Mouse (Mus musculus) kidney, postnatal 14 days (tissue): ENCODE results near the gene Vash1.

ENCODE experiments used
- DNase-seq: peaks from one replicate; pipeline ENCODE4 v3.0.0; 2022; ENCODE audit warnings: mixed read lengths

The Vash1 gene

GRCm38 (mm10) chr12:86685275-86685674 lies 6.8 kb downstream of the Vash1 start:
- DNase-seq, result no peak

DNA sequence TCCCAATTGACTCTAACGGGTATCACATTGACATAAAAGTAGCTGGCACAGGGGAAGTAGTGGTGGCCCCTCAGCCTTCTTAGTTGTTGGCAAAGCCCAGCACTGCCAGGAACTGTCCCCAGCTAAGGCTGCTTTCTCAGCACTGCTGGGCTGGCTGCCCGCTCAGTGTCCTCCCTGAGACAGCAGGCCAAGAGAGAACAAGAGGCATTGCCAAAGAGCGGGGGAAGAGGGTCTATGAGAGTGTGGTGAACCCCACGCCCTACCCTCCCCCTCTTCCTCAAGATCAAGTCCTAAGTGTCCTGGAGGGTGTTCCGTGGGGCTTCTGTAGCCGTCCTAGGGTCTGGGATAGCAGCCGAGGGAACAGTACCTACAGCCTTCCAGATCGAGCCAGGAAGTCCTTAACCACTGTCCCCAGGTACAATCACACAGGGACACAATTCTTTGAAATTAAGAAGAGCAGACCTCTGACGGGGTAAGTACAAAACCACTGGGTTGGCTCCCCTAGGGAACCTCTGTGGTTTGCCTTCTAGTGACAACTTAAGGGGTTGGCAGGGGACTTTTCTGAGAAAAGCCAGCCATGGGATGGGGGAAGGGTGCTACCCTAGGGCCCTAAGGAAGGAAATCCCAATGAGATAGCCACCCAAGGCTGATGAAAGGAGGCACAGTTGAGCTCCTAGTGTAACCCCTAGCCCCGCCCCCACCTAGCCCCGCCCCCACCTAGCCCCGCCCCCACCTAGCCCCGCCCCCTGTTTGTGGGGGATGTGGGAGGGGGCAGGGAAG lies 8.2 kb downstream of the Vash1 start:
- no peak for DNase-seq

- no peak for DNase-seq
Observed at GRCm38 (mm10) chr12:86687445-86687955, 9.0 kb downstream of the Vash1 start.

GRCm38 (mm10) chr12:86687971-86688573 lies 9.6 kb downstream of the Vash1 start:
- peak; percentile 20 for DNase-seq

- DNase-seq, result no peak
Observed at GRCm38 (mm10) chr12:86688917-86689316, 10.4 kb downstream of the Vash1 start.

GRCm38 (mm10) chr12:86690700-86691485 lies 12.4 kb downstream of the Vash1 start:
- peak; percentile 18 for DNase-seq

GRCm38 (mm10) chr12:86692471-86693356 lies 14.2 kb downstream of the Vash1 start:
- DNase-seq, result peak; percentile 33

GRCm38 (mm10) chr12:86693389-86693788 lies 14.9 kb downstream of the Vash1 start:
- DNase-seq, result no peak

DNA sequence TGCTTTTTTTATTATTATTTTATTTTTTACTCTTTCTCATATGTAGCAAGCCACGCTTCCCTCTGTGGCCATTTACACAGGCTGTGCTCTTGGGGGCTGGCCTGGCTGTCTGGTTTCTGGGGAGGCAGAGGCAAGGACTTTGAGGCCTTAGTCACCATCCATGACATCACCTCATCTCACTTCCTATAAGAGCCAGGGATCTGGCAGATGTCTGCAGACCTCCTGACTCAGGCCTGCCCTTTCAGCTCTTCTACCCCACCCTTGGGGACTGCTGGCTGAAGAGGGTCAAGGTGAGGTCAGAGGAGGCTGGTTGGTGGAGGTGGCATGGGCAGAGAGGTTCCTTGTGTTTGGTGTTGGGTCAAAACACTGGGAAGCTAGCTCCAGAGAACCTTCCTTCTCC lies 15.9 kb downstream of the Vash1 start:
- DNase-seq, result no peak

- DNase-seq, result no peak
Observed at GRCm38 (mm10) chr12:86697996-86698395, 19.5 kb downstream of the Vash1 start.

DNA sequence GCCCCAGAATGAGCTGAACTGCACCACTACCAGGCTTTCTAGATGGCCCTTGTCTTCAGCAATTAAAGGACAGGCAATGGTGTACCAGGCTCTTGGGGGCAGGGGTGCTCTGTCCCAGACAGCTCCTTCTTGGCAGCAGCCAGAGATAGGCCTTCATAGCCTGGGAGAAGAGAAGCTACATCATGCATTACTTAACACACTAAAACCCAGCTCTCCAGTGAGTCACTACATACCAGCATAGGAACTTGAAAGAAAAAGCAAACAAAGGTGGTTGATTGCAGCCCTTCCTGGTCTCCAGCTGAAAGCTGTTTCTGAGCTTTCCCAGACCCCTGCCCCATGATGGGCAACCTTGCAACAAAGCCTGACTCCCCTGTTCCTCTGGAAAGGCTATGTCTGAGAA lies 20.0 kb downstream of the Vash1 start:
- DNase-seq, result no peak

- DNase-seq, result no peak
Observed at GRCm38 (mm10) chr12:86699965-86700926, 21.7 kb downstream of the Vash1 start.

- no peak for DNase-seq
Observed at GRCm38 (mm10) chr12:86700927-86701310, 22.4 kb downstream of the Vash1 start.

DNA sequence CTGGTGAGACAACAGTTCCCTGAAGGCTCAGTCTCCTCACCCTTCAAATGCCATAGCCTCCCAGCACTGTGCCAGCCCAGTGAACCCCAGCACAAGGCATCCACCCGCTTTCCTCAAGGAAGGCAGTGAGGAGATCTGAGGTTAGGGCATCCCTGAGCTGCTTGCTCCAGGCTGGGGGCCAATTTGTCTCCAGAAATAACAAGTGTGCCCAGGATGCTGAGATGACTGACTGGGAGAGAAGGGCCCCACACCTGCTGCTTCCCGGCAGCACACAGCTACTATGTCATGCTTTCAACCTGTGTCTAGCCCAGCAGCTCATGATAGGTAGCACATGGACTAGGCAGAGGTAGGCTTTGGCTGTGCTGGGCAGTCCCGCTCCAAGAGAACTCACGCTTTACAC lies 23.0 kb downstream of the Vash1 start:
- DNase-seq, result no peak

- no peak for DNase-seq
Observed at GRCm38 (mm10) chr12:86702690-86703089, 24.2 kb downstream of the Vash1 start.

DNA sequence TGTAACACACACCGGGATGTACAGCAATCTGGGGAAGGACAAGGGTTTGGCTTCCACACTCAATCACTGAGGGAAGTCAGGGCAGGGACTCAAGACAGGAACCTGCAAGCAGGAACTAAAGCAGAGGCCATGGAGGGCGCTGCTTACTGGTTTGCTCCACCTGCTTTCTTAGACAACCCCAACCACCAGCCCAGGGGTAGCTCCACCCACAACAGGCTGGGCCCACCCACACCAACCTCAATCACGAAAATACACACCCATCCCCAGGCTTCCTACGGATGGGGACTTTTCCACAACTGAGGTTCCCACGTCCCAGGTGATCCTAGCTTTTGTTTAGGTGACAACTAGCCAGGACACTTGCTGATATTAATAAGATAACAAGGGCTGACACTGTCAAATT lies 27.3 kb downstream of the Vash1 start:
- no peak for DNase-seq

DNA sequence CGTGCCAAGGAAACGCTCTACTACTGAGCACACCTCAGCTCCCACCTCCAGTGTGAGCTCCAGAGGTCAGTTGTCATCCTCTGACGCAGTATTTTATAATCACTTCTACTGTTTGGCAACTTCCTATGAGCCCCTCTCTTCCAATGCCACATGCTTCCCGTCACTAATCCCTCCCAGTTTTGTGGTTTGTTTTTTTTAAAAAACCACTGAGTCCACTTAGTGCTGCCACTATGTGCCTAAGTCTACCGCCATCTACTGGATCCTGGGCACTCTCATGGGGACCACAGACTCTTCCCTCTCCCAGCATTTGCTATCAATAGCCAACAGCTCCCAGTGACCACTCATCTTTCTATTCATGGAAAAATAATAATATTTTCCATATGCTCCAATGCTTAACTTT lies 35.5 kb downstream of the Vash1 start:
- no peak for DNase-seq

- peak; percentile 64 for DNase-seq
Observed at GRCm38 (mm10) chr12:86715401-86715800, 36.9 kb downstream of the Vash1 start.

GRCm38 (mm10) chr12:86716962-86717361 lies 38.5 kb downstream of the Vash1 start:
- DNase-seq, result no peak

GRCm38 (mm10) chr12:86719961-86720639 lies 41.6 kb downstream of the Vash1 start:
- DNase-seq, result no peak

GRCm38 (mm10) chr12:86721453-86721852 lies 43.0 kb downstream of the Vash1 start:
- DNase-seq, result no peak
